Comparison of ENCODE assay signal across 17 mouse cellular contexts in genomic region chr16:5974172-5974571, GRCm38 (mm10).
"Had no signal": no experiment of that assay in that cellular context is flagged by ENCODE, and none has a peak within 500 bp of the region (broad histone marks: within the 10 kb centered on the region; RNA-seq: fewer than 3 reads in every experiment).

No protein-coding gene starts in this region.

- H3K4me1 ChIP-seq: lung, embryonic 15.5 days; megakaryocyte, embryonic 14.5 days; midbrain, embryonic 13.5 days; midbrain, embryonic 15.5 days; neural tube, embryonic 12.5 days; stomach, embryonic 15.5 days had no signal

- ATAC-seq: lung, postnatal 0 days; midbrain, embryonic 13.5 days; midbrain, embryonic 15.5 days had no signal

- H3K4me2 ChIP-seq: lung, embryonic 15.5 days; midbrain, embryonic 11.5 days; midbrain, embryonic 13.5 days; midbrain, embryonic 15.5 days; neural tube, embryonic 12.5 days; stomach, embryonic 15.5 days had no signal

- H3K27ac ChIP-seq: lung, embryonic 15.5 days; macrophage; midbrain, embryonic 13.5 days; midbrain, embryonic 15.5 days; neural tube, embryonic 12.5 days; stomach, embryonic 15.5 days; stomach, postnatal 0 days had no signal

- H3K9ac ChIP-seq: lung, embryonic 15.5 days; midbrain, embryonic 13.5 days; midbrain, embryonic 15.5 days; neural tube, embryonic 12.5 days; stomach, embryonic 15.5 days had no signal

- DNase-seq: lung, adult 2 months; lung, postnatal 14 days; lung, postnatal 36 days; right cerebral cortex, postnatal 14 days; thymus, adult 2 months; thymus, postnatal 25 days; thymus, postnatal 4 days had no signal

- H3K4me3 ChIP-seq: lung, embryonic 15.5 days; megakaryocyte, embryonic 14.5 days; midbrain, embryonic 13.5 days; midbrain, embryonic 15.5 days; neural tube, embryonic 12.5 days; stomach, embryonic 15.5 days had no signal

- H3K36me3 ChIP-seq: lung, embryonic 15.5 days; midbrain, embryonic 13.5 days; midbrain, embryonic 15.5 days; neural tube, embryonic 12.5 days; stomach, embryonic 15.5 days had no signal

- H3K27me3 ChIP-seq: lung, embryonic 15.5 days; megakaryocyte, embryonic 14.5 days; midbrain, embryonic 13.5 days; midbrain, embryonic 15.5 days; neural tube, embryonic 12.5 days; stomach, embryonic 15.5 days had no signal

- H3K9me3 ChIP-seq: lung, embryonic 15.5 days; megakaryocyte, embryonic 14.5 days; midbrain, embryonic 13.5 days; midbrain, embryonic 15.5 days; neural tube, embryonic 12.5 days; stomach, embryonic 15.5 days had no signal
